23 mouse cellular contexts compared by ENCODE assay signal in genomic region chr6:81434745-81435144, GRCm38 (mm10).
"Had no signal": no experiment of that assay in that cellular context is flagged by ENCODE, and none has a peak within 500 bp of the region (broad histone marks: within the 10 kb centered on the region; RNA-seq: fewer than 3 reads in every experiment).

No protein-coding gene starts in this region.

- H3K9me3 ChIP-seq: limb, embryonic 10.5 days; limb, embryonic 12.5 days; limb, embryonic 13.5 days; limb, embryonic 15.5 days; liver, embryonic 12.5 days; liver, embryonic 13.5 days; liver, embryonic 15.5 days; lung, embryonic 15.5 days; midbrain, embryonic 10.5 days; midbrain, embryonic 12.5 days; midbrain, embryonic 13.5 days; midbrain, embryonic 15.5 days; neural tube, embryonic 12.5 days had no signal

- H3K4me2 ChIP-seq: limb, embryonic 12.5 days; limb, embryonic 13.5 days; limb, embryonic 15.5 days; liver, embryonic 11.5 days; liver, embryonic 12.5 days; liver, embryonic 13.5 days; liver, embryonic 15.5 days; lung, embryonic 14.5 days; lung, embryonic 15.5 days; midbrain, embryonic 11.5 days; midbrain, embryonic 12.5 days; midbrain, embryonic 13.5 days; midbrain, embryonic 15.5 days; neural tube, embryonic 12.5 days had no signal

- H3K4me3 ChIP-seq: limb, embryonic 10.5 days; limb, embryonic 12.5 days; limb, embryonic 13.5 days; limb, embryonic 15.5 days; liver, embryonic 12.5 days; liver, embryonic 13.5 days; liver, embryonic 15.5 days; lung, embryonic 15.5 days; megakaryocyte, embryonic 14.5 days; midbrain, embryonic 10.5 days; midbrain, embryonic 12.5 days; midbrain, embryonic 13.5 days; midbrain, embryonic 15.5 days; myocyte; neural tube, embryonic 12.5 days had no signal

- H3K4me1 ChIP-seq: limb, embryonic 10.5 days; limb, embryonic 12.5 days; limb, embryonic 13.5 days; limb, embryonic 15.5 days; liver, embryonic 12.5 days; liver, embryonic 13.5 days; liver, embryonic 15.5 days; lung, embryonic 15.5 days; megakaryocyte, embryonic 14.5 days; midbrain, embryonic 10.5 days; midbrain, embryonic 12.5 days; midbrain, embryonic 13.5 days; midbrain, embryonic 15.5 days; neural tube, embryonic 12.5 days had no signal

- H3K27me3 ChIP-seq: limb, embryonic 12.5 days; limb, embryonic 13.5 days; limb, embryonic 15.5 days; liver, embryonic 12.5 days; liver, embryonic 13.5 days; liver, embryonic 15.5 days; lung, embryonic 15.5 days; megakaryocyte, embryonic 14.5 days; midbrain, embryonic 12.5 days; midbrain, embryonic 13.5 days; midbrain, embryonic 15.5 days; neural tube, embryonic 12.5 days had no signal

- H3K9ac ChIP-seq: limb, embryonic 12.5 days; limb, embryonic 13.5 days; limb, embryonic 15.5 days; liver, embryonic 12.5 days; liver, embryonic 13.5 days; liver, embryonic 14.5 days; liver, embryonic 15.5 days; liver, postnatal 0 days; lung, embryonic 14.5 days; lung, embryonic 15.5 days; midbrain, embryonic 12.5 days; midbrain, embryonic 13.5 days; midbrain, embryonic 15.5 days; neural tube, embryonic 12.5 days had no signal

- H3K27ac ChIP-seq: limb, embryonic 10.5 days; limb, embryonic 12.5 days; limb, embryonic 13.5 days; limb, embryonic 15.5 days; liver, embryonic 12.5 days; liver, embryonic 13.5 days; liver, embryonic 14.5 days; liver, embryonic 15.5 days; lung, embryonic 15.5 days; macrophage; midbrain, embryonic 10.5 days; midbrain, embryonic 12.5 days; midbrain, embryonic 13.5 days; midbrain, embryonic 15.5 days; neural tube, embryonic 12.5 days had no signal

- ATAC-seq: liver, embryonic 12.5 days; liver, postnatal 0 days; lung, postnatal 0 days; midbrain, embryonic 13.5 days; midbrain, embryonic 15.5 days; midbrain, embryonic 16.5 days had no signal

- H3K36me3 ChIP-seq: limb, embryonic 10.5 days; limb, embryonic 12.5 days; limb, embryonic 13.5 days; limb, embryonic 15.5 days; liver, embryonic 12.5 days; liver, embryonic 13.5 days; liver, embryonic 15.5 days; lung, embryonic 15.5 days; midbrain, embryonic 10.5 days; midbrain, embryonic 12.5 days; midbrain, embryonic 13.5 days; midbrain, embryonic 15.5 days; neural tube, embryonic 12.5 days had no signal
